Mouse (Mus musculus) cerebellum, adult 18-20 months (tissue): ENCODE results near the gene Pdpn.

Experiments used
- DNase-seq, 2 experiments: peaks; one replicate each; pipeline ENCODE4 v3.0.0; 2021

Pdpn gene

GRCm38 (mm10) chr4:143298431-143299315, 691 bp downstream of the Pdpn start:
- DNase-seq: no peak

GRCm38 (mm10) chr4:143297016-143297556, 2.3 kb downstream of the Pdpn start:
- no peak for DNase-seq

GRCm38 (mm10) chr4:143296153-143296552, 3.2 kb downstream of the Pdpn start:
- DNase-seq: no peak

GRCm38 (mm10) chr4:143294324-143294723, 5.0 kb downstream of the Pdpn start:
- no peak for DNase-seq

DNA sequence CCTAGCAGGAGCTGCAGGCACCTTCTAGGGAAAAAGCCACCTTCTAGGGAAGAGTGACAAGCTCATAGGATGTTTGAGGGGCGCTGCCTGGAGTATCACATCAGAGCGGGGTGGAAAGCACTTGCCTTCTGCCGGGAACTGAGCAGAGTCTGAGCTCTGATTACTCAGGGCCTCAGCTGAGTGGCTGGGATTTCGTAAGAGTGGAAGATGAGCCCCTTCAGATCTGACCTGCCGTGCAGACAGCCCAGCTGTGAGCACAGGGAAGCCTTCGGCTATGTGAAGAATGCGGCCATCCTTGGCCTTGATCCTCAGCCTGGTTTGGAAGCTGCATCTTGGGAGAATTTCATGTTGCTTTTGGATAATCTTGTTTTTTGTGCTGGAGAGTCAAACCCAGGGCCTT, 10.5 kb downstream of the Pdpn start:
- no peak for DNase-seq

GRCm38 (mm10) chr4:143288473-143288872, 10.9 kb downstream of the Pdpn start:
- DNase-seq: no peak

DNA sequence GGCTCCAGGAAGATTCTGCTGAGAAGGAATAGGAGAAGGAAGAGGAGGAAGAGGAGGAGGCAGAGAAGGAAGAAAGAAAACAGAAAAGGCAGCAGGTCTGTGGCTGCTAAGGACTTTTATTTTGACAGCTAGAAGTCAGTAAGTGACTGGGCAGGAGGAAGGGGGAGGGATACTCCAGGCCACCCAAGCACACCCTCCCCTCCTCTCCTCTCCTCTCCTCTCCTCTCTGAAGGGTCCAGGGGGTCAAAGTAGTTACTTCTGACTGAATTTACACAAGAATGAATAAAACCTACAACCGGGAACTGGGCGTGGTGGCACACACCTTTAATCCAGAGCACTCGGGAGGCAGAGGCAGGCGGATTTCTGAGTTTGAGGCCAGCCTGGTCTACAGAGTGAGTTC, 12.3 kb downstream of the Pdpn start:
- no peak for DNase-seq

DNA sequence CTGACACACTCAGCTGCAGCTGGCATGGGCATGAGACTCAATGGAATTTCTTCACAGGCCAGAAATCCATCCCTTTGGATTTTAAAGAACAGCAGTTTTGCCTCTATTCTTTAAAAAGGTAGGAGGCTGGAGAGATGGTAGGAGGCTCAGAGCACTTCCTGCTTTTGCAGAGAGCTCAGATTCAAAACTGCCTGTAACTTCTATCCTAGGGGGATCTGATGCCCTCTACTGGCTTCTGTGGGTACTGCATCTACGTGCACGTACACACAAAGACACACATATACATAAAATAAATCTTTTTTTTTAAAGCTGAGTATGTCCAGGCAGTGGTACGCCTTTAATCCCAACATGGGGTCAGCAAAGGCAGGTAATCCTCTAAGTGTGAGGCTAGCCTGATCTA, 19.2 kb downstream of the Pdpn start:
- no peak for DNase-seq

GRCm38 (mm10) chr4:143279661-143280060, 19.7 kb downstream of the Pdpn start:
- DNase-seq: no peak

- no peak for DNase-seq
These were observed 20.3 kb downstream of the Pdpn start for GRCm38 (mm10) chr4:143279016-143279415.

DNA sequence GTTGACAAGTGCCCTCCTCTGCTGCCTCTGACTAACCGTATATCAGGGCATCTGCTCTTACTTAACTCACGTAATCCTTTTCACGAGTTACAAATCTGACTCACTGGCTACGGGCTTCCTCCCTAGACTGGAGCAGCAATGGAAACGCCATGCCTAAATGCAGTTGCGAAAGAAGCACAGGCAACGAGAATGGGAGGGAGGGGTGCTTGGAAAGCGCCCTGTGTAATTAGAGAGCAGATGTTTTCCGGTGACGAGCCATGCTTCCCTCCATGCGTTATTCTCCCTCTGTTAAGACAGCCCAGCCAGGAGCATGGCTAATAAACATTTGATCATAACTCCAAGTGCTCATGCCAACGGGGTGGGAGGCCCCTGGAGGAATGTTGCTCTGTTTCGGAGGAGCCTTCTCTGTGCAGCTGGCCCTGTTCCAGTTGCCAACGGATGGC, 20.9 kb downstream of the Pdpn start:
- DNase-seq: no peak

DNA sequence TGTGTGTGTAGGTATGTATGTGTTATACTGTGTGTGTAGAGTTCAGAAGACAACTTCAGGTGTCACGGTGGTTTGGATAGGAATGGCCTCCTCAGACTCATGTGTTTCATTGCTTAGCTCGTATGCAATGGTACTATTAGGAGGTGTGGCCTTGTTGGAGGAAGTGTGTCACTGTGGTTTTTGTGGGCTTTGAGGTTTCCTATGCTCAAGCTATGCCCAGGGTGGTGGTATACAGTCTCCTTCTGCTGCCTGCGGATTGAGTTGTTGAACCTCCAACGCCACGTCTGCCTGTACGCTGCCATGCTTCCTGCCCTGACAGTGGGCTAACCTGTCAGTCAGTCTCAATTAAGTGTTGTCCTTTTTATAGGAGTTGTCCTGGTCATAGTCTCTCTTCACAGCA, 22.0 kb downstream of the Pdpn start:
- no peak for DNase-seq

- DNase-seq: no peak
These were observed 27.8 kb downstream of the Pdpn start for GRCm38 (mm10) chr4:143271571-143271970.

DNA sequence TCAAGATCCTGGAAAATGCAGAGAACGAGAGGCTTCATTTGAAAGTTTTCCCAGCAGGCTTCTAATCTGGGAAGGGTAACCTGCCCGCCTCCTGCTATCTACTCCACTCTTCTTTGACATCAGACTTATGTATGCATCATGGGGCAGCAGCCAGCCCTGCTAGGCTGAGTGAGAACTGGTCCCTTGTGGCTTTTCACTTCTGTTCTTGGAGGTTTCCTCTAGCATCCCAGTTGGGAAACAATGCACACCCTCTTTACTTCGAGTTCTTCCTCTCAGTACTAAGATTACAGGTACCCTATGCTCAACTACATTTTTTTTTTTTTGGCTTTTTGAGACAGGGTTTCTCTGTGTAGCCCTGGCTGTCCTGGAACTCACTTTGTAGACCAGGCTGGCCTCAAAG, 28.5 kb downstream of the Pdpn start:
- no peak for DNase-seq

DNA sequence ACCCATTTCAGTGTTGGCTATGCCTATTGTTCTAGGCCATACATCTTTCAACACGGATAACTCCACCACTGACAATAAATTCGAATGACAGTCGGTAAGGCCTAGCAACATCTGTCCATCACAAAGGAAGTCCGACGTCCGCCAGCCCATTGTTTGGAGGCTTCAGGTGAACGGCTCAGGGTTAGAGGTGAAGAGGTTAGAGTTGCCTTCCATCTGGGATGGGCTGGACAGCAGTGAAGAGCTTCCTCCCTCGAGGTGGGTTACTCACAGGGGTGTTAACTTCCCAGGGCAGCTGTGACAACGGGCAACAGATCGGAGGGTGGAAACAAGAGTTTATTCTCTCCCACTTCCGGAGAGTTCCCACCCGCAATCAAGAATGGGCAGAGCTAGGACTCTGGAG, 36.7 kb downstream of the Pdpn start:
- no peak for DNase-seq

DNA sequence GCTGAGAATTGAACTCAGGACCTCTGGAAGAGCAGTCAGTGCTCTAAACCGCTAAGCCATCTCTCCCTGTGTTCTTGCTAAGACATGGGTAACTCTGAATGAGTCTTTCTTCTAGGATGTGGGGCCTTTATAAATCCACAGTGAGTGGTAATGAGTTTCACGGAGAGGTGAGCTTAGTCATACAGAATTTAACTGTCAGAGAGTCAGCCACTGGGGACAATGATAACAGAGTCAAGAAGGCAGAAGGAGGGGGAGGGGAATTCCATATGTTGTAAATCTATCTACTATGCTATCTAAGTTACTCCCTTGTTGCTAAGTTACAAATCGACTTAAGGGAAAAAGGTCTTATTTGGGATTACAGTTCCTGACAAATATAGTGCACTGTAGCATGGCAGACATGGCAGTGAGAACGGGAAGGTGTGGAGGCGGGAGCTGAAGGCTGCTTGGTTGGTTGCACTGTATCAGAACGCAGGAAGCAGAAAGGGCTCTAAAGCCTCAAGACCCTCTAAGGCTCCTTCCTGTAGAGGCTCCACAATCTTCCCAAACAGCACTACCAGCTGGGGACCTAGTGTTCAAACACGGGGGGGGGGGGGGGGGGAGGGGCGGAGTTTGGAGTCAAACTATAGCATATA, 39.5 kb downstream of the Pdpn start:
- DNase-seq: no peak

DNA sequence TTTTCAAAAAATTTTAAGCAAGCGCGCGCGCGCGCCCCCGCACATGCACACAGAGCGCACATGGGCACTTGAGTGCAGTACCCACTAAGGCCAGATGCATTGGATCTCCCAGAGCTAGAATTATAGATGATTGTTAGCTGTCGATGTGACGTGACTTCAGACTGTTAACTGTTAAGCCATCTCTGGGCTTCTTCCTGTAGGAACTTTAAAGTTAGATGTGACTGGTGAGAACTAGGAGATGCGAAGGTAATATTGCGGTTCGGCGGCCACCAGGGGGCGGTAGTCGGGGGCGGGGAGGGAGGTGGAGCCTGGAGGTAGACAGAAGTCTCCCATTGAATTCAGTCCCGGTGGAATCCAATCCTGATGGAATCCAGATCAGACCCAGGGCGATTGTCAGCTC, 40.8 kb downstream of the Pdpn start:
- DNase-seq: peak; percentile 23 to 39

DNA sequence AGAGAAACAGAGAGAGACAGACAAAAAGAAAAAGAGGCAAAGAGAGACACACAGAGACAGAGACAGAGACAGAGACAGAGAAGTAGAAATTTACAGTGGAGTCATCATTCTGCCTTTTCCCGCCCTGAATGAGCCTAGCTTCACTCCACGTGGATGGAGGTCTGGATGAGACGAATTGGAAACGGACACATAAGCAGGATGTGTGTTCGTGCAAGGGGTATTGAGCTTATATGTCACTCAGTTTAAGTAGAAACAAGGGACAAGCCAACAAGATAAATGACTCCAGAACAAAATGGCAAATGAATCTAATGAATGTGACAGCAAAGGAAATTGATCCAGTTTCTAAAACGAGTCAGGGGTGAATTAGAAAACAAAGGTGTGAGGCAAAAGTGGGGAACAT, 41.4 kb downstream of the Pdpn start:
- no peak for DNase-seq

GRCm38 (mm10) chr4:143255541-143255940, 43.8 kb downstream of the Pdpn start:
- no peak for DNase-seq

GRCm38 (mm10) chr4:143253356-143253755, 46.0 kb downstream of the Pdpn start:
- DNase-seq: no peak

GRCm38 (mm10) chr4:143248050-143248449, 51.3 kb downstream of the Pdpn start:
- DNase-seq: no peak

- no peak for DNase-seq
These were observed 58.1 kb downstream of the Pdpn start for GRCm38 (mm10) chr4:143241294-143241693.

- no peak for DNase-seq
These were observed 59.7 kb downstream of the Pdpn start for GRCm38 (mm10) chr4:143239615-143240201.

GRCm38 (mm10) chr4:143239117-143239516, 60.2 kb downstream of the Pdpn start:
- DNase-seq: no peak
